Mouse (Mus musculus) cerebellum, postnatal 4 days (tissue): ENCODE results near the gene 3110009E18Rik.
A peak's percentile ranks its signal among the peaks of the same experiment; 100 is the strongest.

Source experiments
- DNase-seq, 2 experiments: peaks; one replicate each; pipeline ENCODE4 v3.0.0; 2022; ENCODE audit warnings: low spot score in 2 of 2, mixed read lengths in 1 of 2

3110009E18Rik gene

DNA sequence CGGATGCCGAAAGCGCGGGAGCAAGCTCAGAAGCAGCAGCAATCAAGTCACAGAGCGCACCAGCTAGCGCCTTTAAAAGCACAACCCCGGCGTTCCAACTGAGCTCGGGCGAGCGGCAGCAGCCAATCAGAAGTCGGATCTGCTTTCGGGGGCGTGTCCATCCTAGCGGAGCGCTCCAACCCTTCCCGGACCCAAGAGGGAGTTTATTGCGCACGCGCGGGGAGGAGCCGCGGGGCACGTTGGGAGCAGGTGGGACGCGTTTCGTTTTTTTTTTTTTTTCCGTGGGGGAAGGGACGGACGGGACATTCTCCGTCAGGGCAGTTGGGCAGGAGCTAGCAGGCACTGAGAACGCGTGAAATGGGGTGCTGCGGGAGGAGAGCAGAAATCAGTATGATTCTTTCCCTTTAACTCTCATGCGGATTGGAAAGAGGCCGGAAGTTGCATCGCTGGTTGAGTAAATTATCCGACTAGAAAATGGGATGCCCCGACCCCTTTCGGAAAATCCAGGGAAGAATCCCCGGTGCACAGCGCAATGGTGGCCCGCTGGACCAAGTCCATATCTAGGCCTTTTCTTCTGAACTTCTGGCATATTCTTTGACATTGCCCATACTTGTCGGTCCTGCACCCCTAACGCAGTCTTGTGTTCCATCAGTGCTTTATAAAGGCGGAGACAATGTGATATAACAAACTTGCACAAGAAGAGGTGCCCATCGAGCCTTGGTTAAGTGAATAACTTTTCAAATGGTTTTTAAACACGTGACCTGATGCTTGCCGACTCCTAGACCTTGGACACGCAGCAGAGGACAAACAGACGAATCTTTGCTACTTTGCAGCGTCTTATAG, at the start of gene 3110009E18Rik, which contains the start of gene Dbi:
TSS of gene 3110009E18Rik (plus strand) at position 219 of the 843 bp plus-strand sequence.
TSS of gene Dbi (minus strand) at position 110 of the 843 bp plus-strand sequence.
- peak; percentile 93 to 96 for DNase-seq

DNA sequence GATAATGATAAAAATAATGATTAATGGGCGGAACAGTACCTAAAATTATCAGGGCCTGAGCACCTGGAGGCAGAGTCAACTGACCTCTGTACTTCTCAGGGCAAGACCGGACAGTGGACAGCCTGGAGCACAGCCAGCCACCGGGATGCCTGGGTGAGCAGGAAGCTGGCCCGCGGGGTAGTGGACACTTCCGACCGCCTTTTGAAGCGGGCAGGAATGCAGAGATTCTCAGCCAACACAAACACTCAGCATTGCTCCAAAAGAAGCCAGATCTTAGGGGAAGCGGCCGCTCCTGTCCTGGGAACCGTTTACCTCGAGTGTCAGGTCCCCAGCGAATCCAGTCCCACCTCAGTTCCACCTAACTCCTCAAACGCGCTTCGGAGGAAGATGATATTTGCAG, 48.1 kb upstream of the 3110009E18Rik start:
- no peak for DNase-seq

DNA sequence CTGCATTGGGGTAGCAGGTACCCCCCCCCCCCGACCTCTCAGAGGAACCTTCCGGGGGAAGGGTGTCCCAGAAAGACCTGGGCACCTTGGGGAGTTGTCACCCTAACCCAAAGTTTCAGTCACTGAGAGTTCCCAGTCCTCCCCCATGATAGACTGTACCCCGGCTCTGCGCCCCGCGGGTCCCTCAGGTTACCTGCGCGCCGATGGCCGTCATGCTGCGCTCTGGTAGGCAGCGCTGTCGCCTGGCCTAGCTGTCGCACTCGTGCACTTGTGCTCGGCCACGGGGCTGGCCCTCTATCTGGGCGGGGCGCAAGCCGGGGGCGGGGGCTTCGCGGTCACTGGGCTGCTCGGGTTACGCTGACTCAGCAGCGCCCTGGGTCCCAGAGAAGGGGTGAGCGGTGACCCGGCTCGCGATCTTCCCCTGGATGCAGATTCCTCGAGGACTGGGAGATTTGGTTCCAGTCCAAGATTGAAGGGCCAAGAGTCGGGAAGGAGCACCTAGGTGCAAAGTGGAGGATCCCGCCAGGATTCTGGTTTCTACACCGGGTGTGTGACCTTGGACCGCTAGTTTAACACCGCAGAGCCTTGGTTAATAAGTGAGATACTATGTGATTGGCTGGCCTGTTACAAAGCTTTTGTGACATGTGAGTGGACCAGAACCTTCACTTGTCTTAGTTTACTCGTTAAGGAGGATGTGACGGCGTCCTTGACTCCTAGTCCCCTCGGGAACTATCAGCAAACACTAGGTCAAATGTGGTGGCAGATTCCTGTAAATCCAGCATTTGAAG, 47.3 kb upstream of the 3110009E18Rik start, which contains the start of gene Tmem37:
TSS of gene Tmem37 (minus strand) at position 556 of the 788 bp plus-strand sequence.
- peak; percentile 35 to 37 for DNase-seq

DNA sequence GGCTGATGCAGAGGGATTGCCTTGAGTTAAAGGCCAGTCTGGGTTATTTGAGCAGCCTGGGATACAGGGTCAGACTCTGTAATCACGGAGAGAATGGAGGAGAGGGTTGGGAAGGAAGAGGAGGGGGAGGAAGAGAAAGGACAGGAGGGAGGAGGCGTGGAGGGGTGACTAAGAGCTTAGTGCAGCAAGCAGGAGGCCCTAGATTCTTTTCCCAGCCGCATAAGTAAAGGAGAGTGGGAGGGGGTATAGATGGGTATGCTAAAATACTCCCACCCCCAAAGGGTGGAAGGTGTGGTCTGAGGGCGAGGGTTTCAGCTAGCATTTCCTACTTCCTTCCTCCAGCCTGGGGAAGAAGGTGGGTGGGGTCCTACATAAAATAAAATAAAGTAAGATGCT, 46.7 kb upstream of the 3110009E18Rik start:
- DNase-seq, result no peak

DNA sequence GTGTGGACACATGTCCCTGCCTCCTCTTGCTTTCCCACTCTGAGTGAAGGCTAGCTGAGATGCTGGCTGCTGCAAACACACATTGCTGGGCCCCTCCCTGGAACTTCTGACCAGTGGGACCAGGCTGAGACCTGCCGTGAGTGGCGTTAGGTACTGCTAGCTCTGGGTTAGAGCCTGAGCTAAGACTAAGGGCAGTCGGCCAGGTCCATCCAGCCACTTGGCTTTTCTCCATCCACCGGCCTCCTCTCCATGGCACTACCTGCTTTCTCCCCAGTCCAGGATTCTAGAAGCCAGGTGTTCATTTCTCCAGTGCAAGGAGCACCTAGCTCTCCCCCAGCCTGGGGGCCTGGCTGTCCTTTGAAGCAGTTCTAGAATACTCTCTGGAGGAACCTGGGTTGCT, 46.1 kb upstream of the 3110009E18Rik start:
- no peak for DNase-seq

DNA sequence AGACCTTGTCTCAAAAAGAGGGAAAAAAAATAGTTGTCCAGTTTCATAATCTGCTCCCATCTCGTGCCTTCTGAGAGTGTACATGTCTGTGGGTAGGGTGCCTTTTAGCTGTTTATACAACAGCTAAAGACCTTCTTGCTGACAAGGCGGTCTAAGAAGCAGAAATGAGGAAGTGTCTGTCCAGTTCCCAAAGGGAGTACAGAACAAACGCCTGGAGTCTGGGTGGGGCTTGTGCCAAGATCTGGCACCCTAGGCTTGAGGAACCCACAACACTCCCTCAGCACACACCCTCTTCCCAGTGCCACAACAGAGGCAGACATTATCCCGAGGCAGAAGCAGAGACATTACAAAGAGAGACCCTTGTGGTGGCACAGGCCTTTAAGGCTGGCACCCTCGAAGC, 45.5 kb upstream of the 3110009E18Rik start:
- no peak for DNase-seq

DNA sequence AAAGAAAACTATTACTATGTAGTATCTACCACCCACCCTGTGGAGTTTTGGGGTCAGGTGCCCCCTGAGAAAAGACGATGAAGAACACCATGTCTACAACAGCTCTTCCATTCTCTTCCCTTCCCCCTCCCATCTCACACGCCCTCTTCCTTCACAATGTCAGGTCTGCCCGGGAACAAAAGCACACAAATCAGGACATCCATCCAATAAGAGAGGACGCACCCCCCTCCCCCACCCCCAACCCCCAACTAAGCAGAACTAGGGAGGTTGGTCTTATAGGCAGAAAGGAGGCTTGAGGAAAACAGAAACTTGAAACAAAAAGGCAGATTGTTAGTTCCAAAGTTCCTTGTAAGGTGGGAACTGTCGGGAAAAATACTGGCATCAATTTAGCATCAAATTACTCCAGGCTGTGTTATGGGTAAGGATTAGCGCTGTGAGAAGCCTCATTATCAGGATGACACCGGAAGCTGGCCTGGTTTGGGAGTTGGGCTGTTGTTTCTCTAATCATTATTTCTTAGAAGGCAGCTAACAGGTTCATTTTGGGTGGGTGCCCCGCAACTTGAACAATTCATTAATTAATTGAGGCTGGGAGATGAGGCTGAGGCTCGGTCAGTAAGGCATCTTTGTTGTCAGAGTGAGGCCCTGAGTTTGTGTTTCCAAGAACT, 43.1 kb upstream of the 3110009E18Rik start:
- DNase-seq, result no peak

DNA sequence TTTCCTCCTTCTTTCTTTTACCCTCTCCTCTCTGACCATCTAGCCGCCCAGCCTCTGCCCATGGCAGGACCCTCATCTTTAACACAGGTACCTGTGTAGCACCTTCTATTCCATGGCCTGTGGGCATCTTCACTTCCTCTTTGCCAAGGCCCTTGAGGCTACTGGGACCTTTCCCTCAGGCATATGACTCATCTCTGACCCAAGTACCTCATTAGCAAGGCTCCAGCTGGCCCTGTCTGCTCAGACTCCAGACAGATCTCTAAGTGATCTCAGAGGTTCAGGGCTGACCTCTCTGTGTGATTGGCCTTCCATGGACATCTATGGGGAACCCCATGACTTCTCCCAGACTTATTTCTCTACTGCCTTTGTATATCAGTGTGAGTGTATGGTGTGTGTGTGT, 40.4 kb upstream of the 3110009E18Rik start:
- no peak for DNase-seq

- DNase-seq, result no peak
Measured at GRCm38 (mm10) chr1:120082957-120083585, 37.9 kb upstream of the 3110009E18Rik start.

- DNase-seq, result no peak
Measured at GRCm38 (mm10) chr1:120083921-120084517, 37.0 kb upstream of the 3110009E18Rik start.

DNA sequence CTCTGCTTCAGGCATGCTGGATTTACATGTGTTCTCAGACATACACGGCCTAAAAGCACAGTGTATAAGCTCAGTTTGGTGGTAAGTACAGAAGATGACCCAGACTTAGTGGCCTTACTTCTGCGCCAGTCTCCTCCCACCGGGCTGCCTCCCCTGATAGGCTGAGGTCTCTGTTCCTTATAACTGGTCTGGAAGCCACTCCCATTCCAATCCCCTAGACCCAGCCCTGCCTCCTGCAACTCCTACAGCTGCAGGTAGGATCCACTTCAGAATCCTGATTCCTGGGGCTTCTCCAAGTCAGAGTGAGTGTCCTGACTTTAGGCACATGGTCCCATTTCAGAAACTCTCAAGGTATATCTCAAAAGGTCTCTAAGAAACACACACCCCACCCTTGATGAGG, 35.3 kb upstream of the 3110009E18Rik start:
- DNase-seq, result no peak

- DNase-seq, result no peak
Measured at GRCm38 (mm10) chr1:120086644-120087043, 34.3 kb upstream of the 3110009E18Rik start.

DNA sequence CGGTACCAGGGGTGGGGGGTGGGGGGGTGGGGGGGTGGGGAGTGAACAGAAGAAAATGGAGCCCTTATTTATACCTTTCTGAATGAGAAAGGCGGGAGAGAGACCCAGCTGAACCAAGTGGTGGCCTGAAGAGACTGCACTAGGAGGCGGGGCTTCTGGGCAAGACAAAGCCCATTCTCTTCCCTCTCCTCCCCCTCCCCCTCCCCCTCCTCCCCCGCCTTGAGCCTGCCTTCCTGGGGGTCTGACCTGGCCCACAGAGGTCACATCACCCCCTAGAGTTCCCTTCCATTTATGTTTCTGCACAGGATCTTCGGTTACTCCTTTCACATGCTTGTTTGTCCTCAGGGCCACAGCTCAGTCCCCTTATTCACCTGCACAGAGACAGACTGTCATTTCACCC, 31.8 kb upstream of the 3110009E18Rik start:
- DNase-seq, result no peak

- no peak for DNase-seq
Measured at GRCm38 (mm10) chr1:120090880-120091570, 30.0 kb upstream of the 3110009E18Rik start.

DNA sequence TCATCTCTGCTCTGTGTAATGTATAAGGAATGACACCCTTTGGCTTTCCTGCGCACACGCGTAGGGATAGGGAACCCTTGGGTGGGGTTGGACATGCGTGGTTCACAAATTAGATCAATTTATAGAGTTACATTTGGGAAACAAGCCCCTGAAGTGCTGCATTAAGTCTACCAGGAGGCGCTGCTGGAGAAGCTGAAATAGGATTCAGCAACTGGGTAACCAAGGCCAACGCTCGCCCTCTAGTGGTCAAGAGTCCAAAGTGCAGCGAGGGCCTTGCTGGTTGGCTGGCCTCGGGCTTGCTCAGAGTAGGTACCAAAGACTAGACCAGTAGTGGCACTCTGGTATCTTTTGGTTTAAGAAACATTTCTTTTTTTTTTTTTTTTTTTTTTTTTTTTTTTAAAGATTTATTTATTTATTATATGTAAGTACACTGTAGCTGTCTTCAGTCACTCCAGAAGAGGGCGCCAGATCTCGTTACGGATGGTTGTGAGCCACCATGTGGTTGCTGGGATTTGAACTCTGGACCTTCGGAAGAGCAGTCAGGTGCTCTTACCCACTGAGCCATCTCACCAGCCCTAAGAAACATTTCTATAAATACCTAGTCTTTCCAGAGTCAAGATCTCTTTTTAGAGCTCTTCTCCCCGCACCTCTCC, 27.4 kb upstream of the 3110009E18Rik start:
- DNase-seq, result peak; percentile 81 to 90

DNA sequence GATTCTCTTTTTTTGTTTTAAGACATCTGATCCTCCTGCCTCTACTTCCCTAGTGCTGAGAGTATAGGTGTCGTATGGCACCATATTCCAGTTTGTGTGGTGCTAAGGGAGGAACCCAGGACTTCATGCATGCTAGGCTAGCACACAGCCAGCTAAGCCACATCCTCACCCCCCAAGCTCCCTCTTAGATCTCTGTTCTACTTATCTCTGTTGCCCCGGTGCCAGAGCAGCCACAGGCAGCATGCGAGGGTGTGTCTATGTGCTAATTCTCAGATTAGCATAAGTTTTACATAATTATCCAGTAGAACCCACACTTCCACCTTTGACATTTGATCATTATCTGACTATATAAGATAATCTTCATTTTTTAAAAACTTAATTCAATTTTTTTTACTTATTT, 26.1 kb upstream of the 3110009E18Rik start:
- no peak for DNase-seq

DNA sequence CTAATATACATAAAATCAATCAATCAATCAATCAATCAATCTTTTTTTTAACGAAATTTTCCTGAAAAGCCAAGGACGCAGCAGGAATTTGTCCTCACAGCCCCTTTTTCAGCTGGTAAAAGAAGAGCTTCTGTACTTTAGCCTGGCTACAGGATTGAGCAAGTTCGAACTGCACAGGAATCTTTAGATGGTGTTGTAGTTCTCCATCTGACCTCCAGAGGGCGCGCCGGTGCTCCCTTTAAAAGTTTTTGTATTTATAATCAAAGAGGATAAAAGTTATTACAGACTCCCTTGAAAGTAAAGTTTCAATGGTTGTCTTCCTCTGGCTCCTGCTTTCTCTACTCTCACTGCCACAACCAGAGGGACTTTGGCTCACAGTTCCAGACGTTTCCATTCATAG, 22.7 kb upstream of the 3110009E18Rik start:
- peak in 1 of 2 experiments; percentile 58 for DNase-seq

DNA sequence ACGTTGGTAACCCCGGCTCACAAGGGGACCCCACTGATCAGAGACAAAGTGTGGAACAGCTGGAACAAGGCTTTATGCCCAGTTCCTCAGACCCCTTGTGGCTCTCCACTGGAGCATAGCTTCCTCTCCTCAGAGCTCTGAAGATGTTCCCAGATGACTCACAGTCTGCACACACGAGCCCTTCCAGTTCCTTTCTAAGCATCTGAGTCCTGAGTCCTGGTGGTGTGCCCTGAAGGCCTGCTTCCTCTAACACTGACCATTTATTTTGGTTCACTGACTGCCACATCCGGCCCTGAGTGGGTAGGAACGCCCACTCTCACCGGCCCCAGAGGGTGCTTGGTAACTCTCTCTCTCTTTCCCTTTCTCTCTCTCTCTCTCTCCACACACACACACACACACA, 21.5 kb upstream of the 3110009E18Rik start:
- DNase-seq, result no peak

DNA sequence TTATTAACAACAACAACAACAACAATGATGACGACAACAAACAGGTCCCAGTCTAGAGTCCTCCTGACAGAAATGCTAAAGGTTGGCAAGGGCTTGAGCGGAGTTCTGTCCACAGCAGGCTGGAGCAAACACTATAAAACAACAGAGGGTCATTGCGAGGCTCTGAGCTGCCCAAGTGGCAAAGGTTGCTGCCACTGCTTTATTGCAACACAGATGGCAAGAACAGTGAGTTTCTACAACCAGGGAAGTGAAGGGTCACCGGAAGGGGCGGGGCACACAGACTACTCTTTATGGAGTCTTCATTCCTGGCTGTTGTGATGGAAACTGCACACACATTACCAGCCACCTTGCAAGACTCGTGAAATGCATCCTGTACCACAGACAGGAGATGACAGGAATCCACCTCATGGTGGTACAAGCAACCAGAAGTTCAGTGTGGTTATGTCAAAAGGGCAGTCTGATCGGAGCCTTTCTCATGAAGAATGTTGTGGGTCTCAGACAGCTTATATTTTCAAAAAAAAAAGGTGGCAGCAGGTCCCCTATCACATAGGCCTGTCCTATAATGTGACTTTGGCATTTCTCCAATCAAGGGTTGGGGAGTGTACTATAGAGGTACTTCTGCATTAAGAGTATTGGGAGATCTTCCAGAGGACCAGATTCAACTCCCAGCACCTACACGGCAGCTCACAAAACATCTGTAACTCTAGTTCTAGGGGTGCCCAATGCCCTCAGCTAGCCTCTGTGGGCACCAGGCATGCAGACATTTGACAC, 20.3 kb upstream of the 3110009E18Rik start:
- no peak for DNase-seq
